Mouse (Mus musculus): ENCODE results near the gene Insig1. TPM values are rescaled to one million over a fixed set of nuclear protein-coding genes. Genes with fewer than 3 reads are reported as not detected.
A peak's percentile ranks its signal among the peaks of the same experiment; 100 is the strongest.

The Insig1 gene
- polyA plus RNA-seq, 2 experiments, result 48.7 to 61.6 TPM

- Histone ChIP-seq H3K4me3 (replicated peaks; ENCODE audit: low read length) (no peak overlapping the region), H3K9ac (ENCODE audit: low read depth, low read length, severe bottlenecking) (no peak overlapping the region), H3K9me3 (ENCODE audit: control insufficient read depth, low read length) (no peaks in the 10 kb centered on the region), H3K27me3 (ENCODE audit: control insufficient read depth, insufficient read depth, low read length) (no peaks in the 10 kb centered on the region), H3K27ac (replicated peaks; ENCODE audit: low read depth, low read length) (no peak overlapping the region), H3K4me1 (ENCODE audit: control insufficient read depth, insufficient read depth, low read length) (0 out of 2 replicates have a peak, but pooled peaks cover 3% of the 10 kb centered on the region), H3K36me3 (ENCODE audit: control insufficient read depth, insufficient read depth, low read length) (no peaks in the 10 kb centered on the region), H3K4me2 (replicated peaks; ENCODE audit: low read depth, low read length, severe bottlenecking) (no peak overlapping the region)
- ATAC-seq (ENCODE audit: low FRiP score, low read depth), result 0 out of 2 replicates have a peak, but pooled peaks have one; percentile 12
- DNase-seq (ENCODE audit: low spot score), result peak; percentile 62
- no peak for TF ChIP-seq POLR2A (IDR thresholded peaks at IDR 0.05; ENCODE audit: borderline replicate concordance, extremely low read depth, insufficient read depth, insufficient read length)
- 28% methylated on average over 2 of the region's 2 CpGs for WGBS
Observed at GRCm38 (mm10) chr5:28038115-28038514, 33.0 kb upstream of the Insig1 start.

GRCm38 (mm10) chr5:28039746-28040655 lies 31.2 kb upstream of the Insig1 start:
- Histone ChIP-seq H3K36me3 (ENCODE audit: control insufficient read depth, insufficient read depth, low read length) (no peaks in the 10 kb centered on the region), H3K9ac (ENCODE audit: low read depth, low read length, severe bottlenecking) (no peak overlapping the region), H3K9me3 (ENCODE audit: control insufficient read depth, low read length) (no peaks in the 10 kb centered on the region), H3K4me2 (replicated peaks; ENCODE audit: low read depth, low read length, severe bottlenecking) (no peak overlapping the region), H3K4me1 (ENCODE audit: control insufficient read depth, insufficient read depth, low read length) (0 out of 2 replicates have a peak, but pooled peaks cover 3% of the 10 kb centered on the region), H3K27ac (replicated peaks; ENCODE audit: low read depth, low read length) (no peak overlapping the region), H3K27me3 (ENCODE audit: control insufficient read depth, insufficient read depth, low read length) (no peaks in the 10 kb centered on the region), H3K4me3 (replicated peaks; ENCODE audit: low read length) (no peak overlapping the region)
- no peak for DNase-seq (ENCODE audit: low spot score)
- no peak for TF ChIP-seq POLR2A (IDR thresholded peaks at IDR 0.05; ENCODE audit: borderline replicate concordance, extremely low read depth, insufficient read depth, insufficient read length)
- ATAC-seq (ENCODE audit: low FRiP score, low read depth), result no peak
- WGBS, result 81% methylated on average over 7 of the region's 7 CpGs

GRCm38 (mm10) chr5:28040726-28041125 lies 30.4 kb upstream of the Insig1 start:
- no peak overlapping the region for H3K4me2 ChIP-seq (replicated peaks; ENCODE audit: low read depth, low read length, severe bottlenecking)
- ATAC-seq (ENCODE audit: low FRiP score, low read depth), result no peak
- no peak overlapping the region for H3K27ac ChIP-seq (replicated peaks; ENCODE audit: low read depth, low read length)
- 0 out of 2 replicates have a peak, but pooled peaks cover 3% of the 10 kb centered on the region for H3K4me1 ChIP-seq (ENCODE audit: control insufficient read depth, insufficient read depth, low read length)
- no peak overlapping the region for H3K9ac ChIP-seq (ENCODE audit: low read depth, low read length, severe bottlenecking)
- no peak for DNase-seq (ENCODE audit: low spot score)
- WGBS, result 80% methylated on average over 3 of the region's 3 CpGs
- no peak for TF ChIP-seq POLR2A (IDR thresholded peaks at IDR 0.05; ENCODE audit: borderline replicate concordance, extremely low read depth, insufficient read depth, insufficient read length)
- no peak overlapping the region for H3K4me3 ChIP-seq (replicated peaks; ENCODE audit: low read length)
- no peaks in the 10 kb centered on the region for H3K36me3 ChIP-seq (ENCODE audit: control insufficient read depth, insufficient read depth, low read length)
- H3K9me3 ChIP-seq (ENCODE audit: control insufficient read depth, low read length), result no peaks in the 10 kb centered on the region
- H3K27me3 ChIP-seq (ENCODE audit: control insufficient read depth, insufficient read depth, low read length), result no peaks in the 10 kb centered on the region

- no peak for DNase-seq (ENCODE audit: low spot score)
- no peaks in the 10 kb centered on the region for H3K9me3 ChIP-seq (ENCODE audit: control insufficient read depth, low read length)
- no peak overlapping the region for H3K27ac ChIP-seq (replicated peaks; ENCODE audit: low read depth, low read length)
- H3K36me3 ChIP-seq (ENCODE audit: control insufficient read depth, insufficient read depth, low read length), result no peaks in the 10 kb centered on the region
- ATAC-seq (ENCODE audit: low FRiP score, low read depth), result no peak
- H3K4me3 ChIP-seq (replicated peaks; ENCODE audit: low read length), result no peak overlapping the region
- no peak overlapping the region for H3K9ac ChIP-seq (ENCODE audit: low read depth, low read length, severe bottlenecking)
- no peak overlapping the region for H3K4me2 ChIP-seq (replicated peaks; ENCODE audit: low read depth, low read length, severe bottlenecking)
- WGBS, result 96% methylated on average over 3 of the region's 3 CpGs
- H3K4me1 ChIP-seq (ENCODE audit: control insufficient read depth, insufficient read depth, low read length), result 0 out of 2 replicates have a peak, but pooled peaks cover 3% of the 10 kb centered on the region
- no peak for TF ChIP-seq POLR2A (IDR thresholded peaks at IDR 0.05; ENCODE audit: borderline replicate concordance, extremely low read depth, insufficient read depth, insufficient read length)
- H3K27me3 ChIP-seq (ENCODE audit: control insufficient read depth, insufficient read depth, low read length), result no peaks in the 10 kb centered on the region
Observed at GRCm38 (mm10) chr5:28042021-28042420, 29.1 kb upstream of the Insig1 start.

- no peaks in the 10 kb centered on the region for H3K36me3 ChIP-seq (ENCODE audit: control insufficient read depth, insufficient read depth, low read length)
- H3K4me3 ChIP-seq (replicated peaks; ENCODE audit: low read length), result no peak overlapping the region
- no peak overlapping the region for H3K9ac ChIP-seq (ENCODE audit: low read depth, low read length, severe bottlenecking)
- no peak overlapping the region for H3K27ac ChIP-seq (replicated peaks; ENCODE audit: low read depth, low read length)
- TF ChIP-seq POLR2A (IDR thresholded peaks at IDR 0.05; ENCODE audit: borderline replicate concordance, extremely low read depth, insufficient read depth, insufficient read length), result no peak
- no peak overlapping the region for H3K4me2 ChIP-seq (replicated peaks; ENCODE audit: low read depth, low read length, severe bottlenecking)
- ATAC-seq (ENCODE audit: low FRiP score, low read depth) (no peak), DNase-seq (ENCODE audit: low spot score) (no peak)
- no peaks in the 10 kb centered on the region for H3K9me3 ChIP-seq (ENCODE audit: control insufficient read depth, low read length)
- 69% methylated on average over 2 of the region's 2 CpGs for WGBS
- H3K27me3 ChIP-seq (ENCODE audit: control insufficient read depth, insufficient read depth, low read length), result no peaks in the 10 kb centered on the region
- H3K4me1 ChIP-seq (ENCODE audit: control insufficient read depth, insufficient read depth, low read length), result 0 out of 2 replicates have a peak, but pooled peaks cover 3% of the 10 kb centered on the region
Observed at GRCm38 (mm10) chr5:28042779-28043178, 28.4 kb upstream of the Insig1 start.

Data from limb, embryonic 14.5 days (tissue).